Mouse (Mus musculus) induced T-regulatory cell, adult 2 months (primary cell): Measurements from ENCODE around the gene Traf7.

Source experiments
- DNase-seq: peaks from one replicate; pipeline ENCODE4 v3.0.0-alpha.2; 2012; ENCODE audit warnings: low read depth

Gene Traf7

DNA sequence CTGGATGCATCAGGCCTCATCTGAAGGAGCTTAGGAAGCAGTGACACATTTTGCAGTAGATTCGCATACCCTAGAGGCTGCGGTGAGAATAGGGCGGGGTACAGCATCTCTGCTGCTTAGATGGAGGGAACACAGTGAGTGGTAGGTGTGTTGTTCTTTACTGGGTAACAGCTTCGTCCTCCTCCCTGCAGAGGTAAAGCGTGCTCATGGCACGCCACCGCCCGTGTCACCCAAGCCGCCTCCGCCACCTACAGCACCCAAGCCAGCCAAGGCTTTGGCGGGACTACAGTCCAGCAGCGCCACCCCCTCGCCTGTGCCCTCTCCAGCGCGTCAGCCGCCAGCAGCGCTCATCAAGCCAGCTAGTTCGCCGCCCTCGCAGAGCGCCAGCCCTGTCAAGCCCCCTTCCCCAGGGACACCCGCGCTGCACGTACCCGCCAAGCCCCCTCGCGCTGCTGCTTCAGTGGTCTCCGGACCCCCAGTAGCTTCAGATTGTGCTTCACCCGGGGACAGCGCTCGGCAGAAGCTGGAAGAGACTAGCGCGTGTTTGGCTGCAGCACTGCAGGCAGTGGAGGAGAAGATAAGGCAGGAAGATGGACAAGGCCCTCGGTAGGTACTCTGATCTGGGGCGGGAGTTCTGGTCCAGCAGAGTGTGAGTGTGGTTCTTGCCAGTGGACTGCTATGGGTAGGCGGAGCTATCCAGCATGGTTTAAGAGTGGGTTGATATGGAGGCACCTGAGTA, 21.2 kb downstream of the Traf7 start:
- no peak for DNase-seq

- no peak for DNase-seq
These were observed 22.3 kb downstream of the Traf7 start for GRCm38 (mm10) chr17:24505286-24505955.

GRCm38 (mm10) chr17:24504085-24504484, 23.7 kb downstream of the Traf7 start:
- no peak for DNase-seq

DNA sequence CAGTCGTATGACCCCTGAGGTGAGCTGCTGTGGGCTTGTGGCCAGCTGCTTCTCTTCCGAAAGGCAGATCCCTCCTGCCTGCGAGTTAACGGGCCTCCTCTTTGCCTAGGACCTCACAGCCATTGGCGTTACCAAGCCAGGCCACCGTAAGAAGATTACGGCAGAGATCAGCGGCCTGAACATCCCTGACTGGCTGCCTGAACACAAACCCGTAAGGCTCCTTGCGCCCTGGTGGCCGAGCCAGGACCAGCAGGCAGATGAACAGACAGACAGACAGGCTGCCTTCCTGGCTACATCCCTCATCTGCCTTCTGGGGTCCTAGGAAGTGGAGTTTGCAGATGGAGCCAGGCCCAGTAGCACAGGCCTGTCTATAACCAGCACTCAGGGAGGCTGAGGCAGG, 25.5 kb downstream of the Traf7 start:
- peak; percentile 35 for DNase-seq

DNA sequence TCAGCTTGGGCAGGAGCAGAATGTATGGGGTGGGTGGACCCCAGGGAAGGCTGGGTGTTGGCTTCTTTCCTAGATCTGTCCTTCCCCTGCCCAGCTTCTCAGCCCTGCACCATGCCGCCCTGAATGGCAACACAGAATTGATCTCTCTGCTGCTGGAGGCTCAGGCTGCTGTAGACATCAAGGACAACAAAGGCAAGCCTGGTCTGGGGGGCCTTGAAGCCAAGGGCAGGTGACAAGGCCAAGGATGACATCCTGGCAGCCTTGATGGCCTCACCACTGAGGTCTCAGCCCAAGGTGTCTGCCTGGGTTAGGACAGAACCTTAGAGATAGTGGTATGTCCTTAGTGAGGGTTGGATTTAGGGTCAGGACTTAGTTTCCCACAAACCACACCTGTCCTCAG, 31.7 kb downstream of the Traf7 start:
- DNase-seq: no peak

GRCm38 (mm10) chr17:24495443-24495842, 32.3 kb downstream of the Traf7 start:
- no peak for DNase-seq

DNA sequence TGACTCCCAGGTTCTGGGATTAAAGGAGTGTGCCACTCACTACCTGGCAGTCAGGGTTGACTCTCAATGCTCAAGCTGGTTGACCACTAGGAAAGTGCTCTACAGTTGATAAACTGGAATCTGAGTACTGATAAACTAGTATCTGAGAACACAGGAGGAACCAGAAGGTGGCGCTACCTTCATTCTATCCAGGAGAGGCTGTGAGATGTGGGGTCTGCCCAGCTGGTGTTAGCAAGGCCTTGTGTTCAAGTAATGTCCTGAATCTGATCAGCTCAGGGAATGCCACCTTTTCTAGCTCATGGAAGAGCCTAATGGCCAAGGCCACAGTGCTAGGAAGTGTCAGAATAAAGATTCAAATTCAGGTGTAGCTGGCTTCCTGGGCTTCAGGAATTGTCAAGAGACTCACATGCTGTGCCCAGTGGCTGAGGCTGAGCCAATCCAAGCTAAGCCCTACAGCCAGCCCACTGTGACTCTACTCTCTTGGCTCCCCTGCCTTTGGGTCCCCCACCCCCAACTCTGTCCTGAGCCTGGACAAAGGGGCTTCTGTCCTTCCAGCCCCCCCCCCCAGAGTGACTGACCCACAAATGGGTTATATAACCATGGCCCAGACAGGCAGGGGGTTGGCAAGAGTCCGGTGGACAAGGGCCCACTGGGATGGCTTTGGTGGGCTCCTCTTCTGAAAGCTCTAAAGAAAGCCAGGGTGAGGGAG, 33.0 kb downstream of the Traf7 start:
- peak; percentile 70 for DNase-seq

DNA sequence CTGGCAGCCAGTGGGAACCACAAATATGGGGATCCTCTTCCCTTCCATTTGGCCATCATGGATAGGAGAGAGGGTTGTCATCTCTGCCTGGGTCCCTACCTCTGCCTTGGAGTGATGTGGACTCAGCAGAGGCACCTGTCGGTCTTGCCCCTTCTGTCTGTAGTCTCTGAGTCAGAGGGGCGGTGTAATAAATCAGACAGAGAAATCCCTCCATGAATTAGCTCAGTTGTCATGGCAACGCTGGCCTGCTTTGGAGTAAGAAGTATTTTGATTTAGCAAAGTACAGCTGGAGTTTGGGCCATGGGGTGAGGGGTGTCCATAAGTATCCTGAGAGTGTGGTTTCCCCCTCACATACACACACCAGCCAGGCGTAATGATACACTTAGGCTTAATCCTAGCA, 37.3 kb downstream of the Traf7 start:
- DNase-seq: no peak

GRCm38 (mm10) chr17:24489265-24490030, 38.3 kb downstream of the Traf7 start:
- DNase-seq: no peak

- peak; percentile 50 for DNase-seq
These were observed 39.0 kb downstream of the Traf7 start for GRCm38 (mm10) chr17:24488662-24489264.

DNA sequence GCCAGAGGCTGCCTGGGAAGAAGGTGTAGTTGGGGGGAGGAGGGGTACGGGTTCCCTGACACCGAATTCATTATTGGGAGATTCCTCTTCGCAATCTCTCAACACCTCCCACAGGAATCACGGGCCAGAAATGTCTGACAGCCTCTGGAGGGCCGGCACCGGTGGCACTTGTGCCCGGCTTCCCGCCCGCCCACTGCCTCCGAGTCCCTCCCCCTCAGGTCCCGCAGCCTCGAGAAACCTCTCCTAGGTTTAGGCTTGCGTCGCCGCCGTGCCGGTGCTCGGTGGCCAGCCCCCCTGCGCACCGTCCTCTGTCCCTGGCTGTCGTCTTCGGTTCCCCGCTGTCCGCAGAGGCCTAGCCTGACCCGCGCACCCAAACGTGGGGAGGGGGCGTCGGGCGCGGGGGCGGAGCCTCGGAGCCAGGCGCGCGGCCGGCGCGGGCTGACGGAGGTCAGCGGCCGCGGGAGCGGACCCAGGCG, 39.5 kb downstream of the Traf7 start, which contains the start of gene Caskin1:
TSS of gene Caskin1 (plus strand) at position 416 of the 476 bp plus-strand sequence.
- peak; percentile 32 for DNase-seq

DNA sequence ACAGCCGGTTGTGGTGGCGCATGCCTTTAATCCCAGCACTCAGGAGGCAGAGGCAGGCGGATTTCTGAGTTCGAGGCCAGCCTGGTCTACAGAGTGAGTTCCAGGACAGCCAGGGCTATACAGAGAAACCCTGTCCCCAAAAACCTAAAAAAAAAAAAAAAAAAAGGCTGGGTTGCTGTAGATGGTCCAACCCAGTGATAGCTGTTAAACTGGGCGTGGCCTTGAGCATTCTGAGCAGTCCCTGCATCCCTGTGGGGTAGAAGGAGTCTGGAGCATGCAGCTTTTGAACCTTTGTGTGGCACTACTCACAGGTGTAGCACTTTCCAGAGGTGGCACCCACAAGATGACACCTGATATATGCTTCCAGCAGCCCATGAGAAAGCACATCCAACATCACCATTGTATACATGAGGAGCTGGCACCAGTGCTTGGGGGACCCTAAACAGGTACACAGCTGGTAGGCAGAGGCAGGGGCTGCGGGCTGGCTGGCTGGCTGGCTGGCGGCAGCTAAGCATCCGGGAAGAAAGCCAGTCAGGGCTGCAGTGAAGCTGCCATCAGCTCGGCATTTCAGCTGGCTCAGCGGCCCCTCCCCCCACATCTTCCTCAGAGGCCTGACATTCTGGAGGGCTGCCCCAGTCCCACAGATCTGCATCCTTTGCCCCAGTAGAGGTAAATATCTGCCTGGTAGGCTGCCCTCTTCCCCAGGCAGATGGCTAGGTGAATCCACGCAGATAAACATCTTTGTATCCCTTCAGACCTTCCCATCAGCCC, 42.5 kb downstream of the Traf7 start:
- DNase-seq: peak; percentile 22

DNA sequence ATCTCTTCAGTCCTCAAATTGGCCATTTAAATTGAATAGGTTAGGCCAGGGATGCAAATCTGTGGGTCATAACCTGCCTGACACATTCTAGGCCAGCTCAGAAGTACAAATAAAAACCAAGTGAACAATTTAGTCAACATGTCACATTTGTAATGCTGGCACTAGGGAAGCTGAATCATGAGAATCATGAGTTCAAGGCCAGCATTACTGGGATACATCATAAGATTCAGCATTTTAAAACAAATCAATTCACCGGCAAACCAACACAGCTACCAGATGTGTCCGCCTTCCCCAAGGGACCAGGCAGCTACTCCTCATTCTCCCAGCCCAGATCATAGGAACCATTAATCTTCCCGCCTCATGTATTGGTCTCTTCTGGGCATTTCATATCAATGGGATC, 44.2 kb downstream of the Traf7 start:
- no peak for DNase-seq

- no peak for DNase-seq
These were observed 46.5 kb downstream of the Traf7 start for GRCm38 (mm10) chr17:24481027-24481815.

- DNase-seq: peak; percentile 20
These were observed 47.4 kb downstream of the Traf7 start for GRCm38 (mm10) chr17:24480201-24480826.

DNA sequence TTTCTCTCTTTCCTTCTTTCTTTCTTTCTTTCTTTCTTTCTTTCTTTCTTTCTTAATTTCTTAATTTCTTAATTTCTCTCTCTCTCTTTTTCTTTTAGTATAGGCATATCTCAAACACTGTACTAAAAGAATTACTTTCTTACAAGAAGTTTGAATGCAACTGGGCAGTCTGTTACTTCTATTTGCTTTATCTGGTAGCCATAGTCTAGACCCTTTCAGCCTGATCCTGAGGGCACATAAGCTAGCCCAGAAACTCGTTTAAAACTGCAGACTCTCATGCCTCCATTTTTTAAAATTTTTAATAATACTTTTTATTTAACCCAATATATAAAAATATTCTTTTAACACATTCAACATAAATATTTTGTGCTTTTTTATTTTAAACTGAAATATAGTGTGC, 48.3 kb downstream of the Traf7 start:
- DNase-seq: no peak

- peak; percentile 99 for DNase-seq
These were observed 48.9 kb downstream of the Traf7 start, which contains the start of gene Mlst8 for GRCm38 (mm10) chr17:24478663-24479380. Gene Mlst8, minus strand, starts transcription at chr17:24479078.

GRCm38 (mm10) chr17:24477985-24478600, 49.6 kb downstream of the Traf7 start:
- no peak for DNase-seq
